Mouse (Mus musculus): Measurements from ENCODE around the gene Lingo2. TPM values are rescaled to one million over a fixed set of nuclear protein-coding genes. Genes with fewer than 3 reads are reported as not detected.

Gene Lingo2
- total and polyA plus RNA-seq, 2 experiments = not detected

GRCm38 (mm10) chr4:35806881-35807464 lies 1144.6 kb downstream of the Lingo2 start:
- 71% methylated on average over 2 of the region's 2 CpGs for WGBS
- TF ChIP-seq POLR2A (IDR thresholded peaks at IDR 0.05; ENCODE audit: extremely low read depth, insufficient read depth, low read length) (no peak), CTCF (IDR thresholded peaks at IDR 0.05; ENCODE audit: low read depth, low read length) (no peak)

GRCm38 (mm10) chr4:35784255-35784921 lies 1167.2 kb downstream of the Lingo2 start:
- no peak overlapping the region for H3K4me3 ChIP-seq (ENCODE audit: insufficient read depth, low read depth, low read length)
- H3K36me3 ChIP-seq (ENCODE audit: control insufficient read depth, insufficient read depth, low read length) = no peaks in the 10 kb centered on the region
- DNase-seq (ENCODE audit: extremely low read depth, low read depth, low spot score) = no peak
- no peaks in the 10 kb centered on the region for H3K79me2 ChIP-seq (ENCODE audit: control insufficient read depth, insufficient read depth, low read length)
- no peak overlapping the region for H3K27ac ChIP-seq (replicated peaks; ENCODE audit: insufficient read depth, low read depth, low read length)
- no peaks in the 10 kb centered on the region for H3K4me1 ChIP-seq (ENCODE audit: control insufficient read depth, insufficient read depth, low read length)
- 66% methylated on average over 5 of the region's 5 CpGs for WGBS
- TF ChIP-seq CTCF (IDR thresholded peaks at IDR 0.05; ENCODE audit: low read depth, low read length) (no peak), POLR2A (IDR thresholded peaks at IDR 0.05; ENCODE audit: extremely low read depth, insufficient read depth, low read length) (no peak)
- no peaks in the 10 kb centered on the region for H3K27me3 ChIP-seq (ENCODE audit: control insufficient read depth, insufficient read depth, low read length)
- no peak overlapping the region for H3K9ac ChIP-seq (ENCODE audit: low read depth, low read length)

More at GRCm38 (mm10) chr4:35806881-35807464, 1144.6 kb downstream of the Lingo2 start:
- Histone ChIP-seq H3K79me2 (ENCODE audit: control insufficient read depth, insufficient read depth, low read length) (no peaks in the 10 kb centered on the region), H3K4me3 (ENCODE audit: insufficient read depth, low read depth, low read length) (no peak overlapping the region), H3K27me3 (ENCODE audit: control insufficient read depth, insufficient read depth, low read length) (no peaks in the 10 kb centered on the region), H3K4me1 (ENCODE audit: control insufficient read depth, insufficient read depth, low read length) (no peaks in the 10 kb centered on the region), H3K36me3 (ENCODE audit: control insufficient read depth, insufficient read depth, low read length) (no peaks in the 10 kb centered on the region), H3K27ac (replicated peaks; ENCODE audit: insufficient read depth, low read depth, low read length) (no peak overlapping the region), H3K9ac (ENCODE audit: low read depth, low read length) (no peak overlapping the region)
- DNase-seq (ENCODE audit: extremely low read depth, low read depth, low spot score) = no peak

DNA sequence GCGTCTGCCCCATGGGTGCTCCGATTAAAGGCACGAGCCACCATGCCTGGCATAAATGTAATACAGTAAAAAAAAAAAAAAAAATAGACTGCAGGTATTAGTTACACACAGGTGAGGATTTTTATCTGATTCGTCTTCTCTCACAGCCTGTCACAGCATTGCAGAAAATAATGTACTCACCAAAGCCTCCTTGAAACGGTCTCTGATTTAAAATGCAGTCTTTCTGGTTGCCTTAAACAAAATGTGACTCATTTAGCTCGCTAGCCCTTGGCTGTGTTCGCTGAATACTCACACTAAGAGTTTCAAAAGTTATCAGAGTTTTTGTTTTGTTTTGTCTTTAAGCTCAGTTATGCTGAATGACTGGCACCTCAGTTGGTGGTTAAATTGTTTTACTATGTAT lies 1180.7 kb downstream of the Lingo2 start:
- H3K27ac ChIP-seq (replicated peaks; ENCODE audit: insufficient read depth, low read depth, low read length) = no peak overlapping the region
- no peaks in the 10 kb centered on the region for H3K4me1 ChIP-seq (ENCODE audit: control insufficient read depth, insufficient read depth, low read length)
- no peak overlapping the region for H3K4me3 ChIP-seq (ENCODE audit: insufficient read depth, low read depth, low read length)
- no peak overlapping the region for H3K9ac ChIP-seq (ENCODE audit: low read depth, low read length)
- DNase-seq (ENCODE audit: extremely low read depth, low read depth, low spot score) = no peak
- H3K36me3 ChIP-seq (ENCODE audit: control insufficient read depth, insufficient read depth, low read length) = no peaks in the 10 kb centered on the region
- no peaks in the 10 kb centered on the region; the same call in 1 of the 2 replicates for H3K27me3 ChIP-seq (ENCODE audit: control insufficient read depth, insufficient read depth, low read length)
- no peak for TF ChIP-seq POLR2A (IDR thresholded peaks at IDR 0.05; ENCODE audit: extremely low read depth, insufficient read depth, low read length)
- no peak for TF ChIP-seq CTCF (IDR thresholded peaks at IDR 0.05; ENCODE audit: low read depth, low read length)
- H3K79me2 ChIP-seq (ENCODE audit: control insufficient read depth, insufficient read depth, low read length) = no peaks in the 10 kb centered on the region
- WGBS = 76% methylated on average over 7 of the region's 7 CpGs

DNA sequence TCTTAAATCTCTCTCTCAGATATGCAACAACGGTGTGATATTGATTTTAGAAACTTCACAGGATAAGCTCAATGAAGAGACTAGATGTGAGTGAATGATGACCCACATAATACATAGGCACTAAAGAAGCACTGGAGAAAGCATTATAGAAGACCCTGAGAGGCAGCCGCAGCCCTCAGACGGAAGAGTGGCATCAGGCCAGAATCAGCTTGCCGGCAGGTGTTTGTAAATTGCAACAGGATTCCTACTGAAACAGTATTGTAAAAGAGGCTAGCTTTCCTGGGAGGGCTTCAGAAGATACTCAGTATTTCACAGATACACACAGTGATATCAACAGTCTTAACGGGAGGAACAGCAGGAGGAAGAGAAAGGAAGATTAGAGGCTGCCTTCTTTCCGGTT lies 1184.6 kb downstream of the Lingo2 start:
- no peaks in the 10 kb centered on the region for H3K36me3 ChIP-seq (ENCODE audit: control insufficient read depth, insufficient read depth, low read length)
- no peaks in the 10 kb centered on the region; the same call in 1 of the 2 replicates for H3K27me3 ChIP-seq (ENCODE audit: control insufficient read depth, insufficient read depth, low read length)
- no peaks in the 10 kb centered on the region for H3K79me2 ChIP-seq (ENCODE audit: control insufficient read depth, insufficient read depth, low read length)
- H3K9ac ChIP-seq (ENCODE audit: low read depth, low read length) = no peak overlapping the region
- no peaks in the 10 kb centered on the region for H3K4me1 ChIP-seq (ENCODE audit: control insufficient read depth, insufficient read depth, low read length)
- DNase-seq (ENCODE audit: extremely low read depth, low read depth, low spot score) = no peak
- no peak for TF ChIP-seq CTCF (IDR thresholded peaks at IDR 0.05; ENCODE audit: low read depth, low read length)
- TF ChIP-seq POLR2A (IDR thresholded peaks at IDR 0.05; ENCODE audit: extremely low read depth, insufficient read depth, low read length) = no peak
- WGBS = 72% methylated on average over 6 of the region's 6 CpGs
- H3K4me3 ChIP-seq (ENCODE audit: insufficient read depth, low read depth, low read length) = no peak overlapping the region
- H3K27ac ChIP-seq (replicated peaks; ENCODE audit: insufficient read depth, low read depth, low read length) = no peak overlapping the region

- no peaks in the 10 kb centered on the region for H3K27me3 ChIP-seq (ENCODE audit: control insufficient read depth, insufficient read depth, low read length)
- H3K4me3 ChIP-seq (ENCODE audit: insufficient read depth, low read depth, low read length) = no peak overlapping the region
- 68% methylated on average over 5 of the region's 5 CpGs for WGBS
- no peaks in the 10 kb centered on the region for H3K79me2 ChIP-seq (ENCODE audit: control insufficient read depth, insufficient read depth, low read length)
- no peak overlapping the region for H3K9ac ChIP-seq (ENCODE audit: low read depth, low read length)
- no peak overlapping the region for H3K27ac ChIP-seq (replicated peaks; ENCODE audit: insufficient read depth, low read depth, low read length)
- peak; percentile 61 for DNase-seq (ENCODE audit: extremely low read depth, low read depth, low spot score)
- no peaks in the 10 kb centered on the region for H3K36me3 ChIP-seq (ENCODE audit: control insufficient read depth, insufficient read depth, low read length)
- TF ChIP-seq POLR2A (IDR thresholded peaks at IDR 0.05; ENCODE audit: extremely low read depth, insufficient read depth, low read length) = no peak
- no peak for TF ChIP-seq CTCF (IDR thresholded peaks at IDR 0.05; ENCODE audit: low read depth, low read length)
- H3K4me1 ChIP-seq (ENCODE audit: control insufficient read depth, insufficient read depth, low read length) = no peaks in the 10 kb centered on the region
Observed at GRCm38 (mm10) chr4:35761181-35761580, 1190.4 kb downstream of the Lingo2 start.

Data from liver, adult 2 months (tissue).